Mouse (Mus musculus): ENCODE measurements at regions not wholly inside any gene's neighbourhood (a gene's known extent, or its start where the extent isn't known, plus 50 kb on each side); places are given as distances from the start of the nearest gene placed in this dataset.
A peak's percentile ranks its signal among the peaks of the same experiment; 100 is the strongest.

DNA sequence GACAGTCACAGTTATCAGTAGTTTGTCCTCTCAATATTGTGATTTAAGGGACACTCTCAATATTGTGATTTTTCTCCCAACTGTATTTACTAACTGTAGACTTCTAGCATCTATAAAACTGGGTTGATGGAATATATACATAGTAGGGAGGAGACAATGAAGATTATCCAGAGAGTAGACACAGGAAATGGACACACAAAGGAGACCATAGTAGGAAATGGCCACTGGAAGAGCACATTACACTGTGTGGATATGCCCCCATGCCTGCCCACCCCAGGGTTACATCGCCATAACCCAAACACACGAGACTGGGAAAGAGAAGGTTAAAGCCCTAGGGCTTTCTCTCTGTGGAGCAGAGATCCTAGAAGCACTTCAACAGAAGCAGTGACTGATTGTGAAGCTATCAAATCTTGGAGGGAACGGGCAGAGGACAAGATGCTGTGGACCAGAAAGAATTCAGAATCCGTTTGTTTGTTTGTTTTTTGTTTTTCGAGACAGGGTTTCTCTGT, 71.0 kb upstream of the Cpm start:
- H3K4me1 ChIP-seq (ENCODE audit: insufficient read depth, low read length), result no peaks in the 10 kb centered on the region
- H3K27ac ChIP-seq (ENCODE audit: low read depth, low read length), result no peak overlapping the region
- no peaks in the 10 kb centered on the region for H3K27me3 ChIP-seq (ENCODE audit: insufficient read depth, low read length)
- DNase-seq (ENCODE audit: low spot score) (no peak), ATAC-seq (ENCODE audit: low FRiP score) (no peak)
- no peaks in the 10 kb centered on the region for H3K9me3 ChIP-seq (ENCODE audit: low read length)
- H3K4me2 ChIP-seq (ENCODE audit: low read depth, low read length, poor library complexity, severe bottlenecking), result no peak overlapping the region
- no peak for TF ChIP-seq CTCF (IDR thresholded peaks at IDR 0.05)
- H3K36me3 ChIP-seq (ENCODE audit: insufficient read depth, low read length), result no peaks in the 10 kb centered on the region
- WGBS, result 90% methylated on average over 5 of the region's 5 CpGs
- H3K4me3 ChIP-seq (ENCODE audit: low read depth, low read length), result no peak overlapping the region
- no peak overlapping the region for H3K9ac ChIP-seq (replicated peaks; ENCODE audit: low read length, poor library complexity, severe bottlenecking)

DNA sequence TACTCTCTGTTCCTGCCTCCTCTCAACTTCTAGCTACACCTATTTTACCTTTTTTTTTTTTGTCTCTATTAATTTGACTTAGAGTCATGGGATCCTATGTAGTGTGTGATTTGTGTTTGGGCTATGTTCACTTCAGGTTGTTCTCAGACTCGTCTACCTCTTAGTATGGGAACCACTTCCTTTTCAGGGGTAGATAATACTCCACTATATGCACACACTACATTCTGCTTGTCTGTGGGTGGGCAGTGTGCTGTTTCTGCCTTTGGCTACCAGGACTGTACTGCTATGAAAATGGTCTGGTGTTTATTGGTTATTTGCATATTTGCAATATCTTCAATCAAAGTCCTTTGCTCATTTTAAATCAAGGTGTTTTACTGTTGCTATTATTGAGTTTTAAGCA, 71.6 kb upstream of the Cpm start:
- WGBS, result 94% methylated on average over 1 of the region's 1 CpGs
- ATAC-seq (ENCODE audit: low FRiP score) (no peak), DNase-seq (ENCODE audit: low spot score) (no peak)
- H3K4me2 ChIP-seq (ENCODE audit: low read depth, low read length, poor library complexity, severe bottlenecking), result no peak overlapping the region
- no peaks in the 10 kb centered on the region for H3K36me3 ChIP-seq (ENCODE audit: insufficient read depth, low read length)
- TF ChIP-seq CTCF (IDR thresholded peaks at IDR 0.05), result no peak
- no peak overlapping the region for H3K9ac ChIP-seq (replicated peaks; ENCODE audit: low read length, poor library complexity, severe bottlenecking)
- H3K9me3 ChIP-seq (ENCODE audit: low read length), result no peaks in the 10 kb centered on the region
- H3K4me1 ChIP-seq (ENCODE audit: insufficient read depth, low read length), result no peaks in the 10 kb centered on the region
- H3K4me3 ChIP-seq (ENCODE audit: low read depth, low read length), result no peak overlapping the region
- H3K27me3 ChIP-seq (ENCODE audit: insufficient read depth, low read length), result no peaks in the 10 kb centered on the region
- H3K27ac ChIP-seq (ENCODE audit: low read depth, low read length), result no peak overlapping the region

- H3K27ac ChIP-seq (ENCODE audit: low read depth, low read length), result no peak overlapping the region
- no peaks in the 10 kb centered on the region for H3K9me3 ChIP-seq (ENCODE audit: low read length)
- no peak for TF ChIP-seq CTCF (IDR thresholded peaks at IDR 0.05)
- DNase-seq (ENCODE audit: low spot score) (no peak), ATAC-seq (ENCODE audit: low FRiP score) (no peak)
- no peak overlapping the region for H3K4me3 ChIP-seq (ENCODE audit: low read depth, low read length)
- no peaks in the 10 kb centered on the region for H3K4me1 ChIP-seq (ENCODE audit: insufficient read depth, low read length)
- H3K27me3 ChIP-seq (ENCODE audit: insufficient read depth, low read length), result no peaks in the 10 kb centered on the region
- no peak overlapping the region for H3K4me2 ChIP-seq (ENCODE audit: low read depth, low read length, poor library complexity, severe bottlenecking)
- 84% methylated on average over 14 of the region's 14 CpGs for WGBS
- no peaks in the 10 kb centered on the region for H3K36me3 ChIP-seq (ENCODE audit: insufficient read depth, low read length)
- no peak overlapping the region for H3K9ac ChIP-seq (replicated peaks; ENCODE audit: low read length, poor library complexity, severe bottlenecking)
Measured at GRCm38 (mm10) chr10:117556851-117557542, 72.3 kb upstream of the Cpm start.

DNA sequence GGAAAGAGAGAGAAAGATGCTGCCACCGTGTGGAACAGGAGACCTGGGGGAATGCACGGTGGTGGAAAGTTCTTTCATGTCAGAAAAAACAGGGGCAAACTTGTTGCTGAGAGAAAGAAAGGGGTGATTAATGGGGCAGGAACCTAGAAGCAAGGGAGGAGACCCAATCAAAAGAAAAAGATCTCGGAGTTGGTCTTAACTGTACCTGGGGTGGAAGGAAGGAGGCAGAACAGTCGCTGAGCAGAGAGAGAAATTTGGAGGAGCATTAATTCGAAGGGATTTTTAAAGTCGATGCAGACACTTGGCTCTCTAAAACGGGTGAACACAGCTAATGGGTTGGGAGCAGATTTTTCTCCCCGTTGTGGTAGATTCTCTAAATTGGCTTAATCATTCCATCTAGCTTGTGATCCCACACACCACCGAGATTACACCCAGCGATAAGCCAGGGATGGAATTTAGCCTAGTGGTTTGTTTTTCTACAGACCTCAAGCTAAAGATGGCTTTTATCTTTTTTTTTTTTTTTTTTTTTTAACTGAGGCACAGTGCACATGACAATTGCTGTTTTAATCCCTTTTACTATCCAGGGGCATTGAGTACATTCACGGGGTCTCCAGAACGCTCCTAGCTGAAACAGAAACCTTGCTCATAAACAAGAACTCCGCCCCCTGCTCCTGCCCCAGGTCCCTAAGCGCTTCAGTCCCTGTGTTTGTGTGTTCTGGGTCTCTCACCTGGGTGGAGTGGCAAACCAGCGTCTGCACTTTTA, 73.1 kb upstream of the Cpm start:
- H3K4me1 ChIP-seq (ENCODE audit: insufficient read depth, low read length), result no peaks in the 10 kb centered on the region
- H3K4me3 ChIP-seq (ENCODE audit: low read depth, low read length), result no peak overlapping the region
- H3K9me3 ChIP-seq (ENCODE audit: low read length), result no peaks in the 10 kb centered on the region
- DNase-seq (ENCODE audit: low spot score), result no peak
- H3K36me3 ChIP-seq (ENCODE audit: insufficient read depth, low read length), result no peaks in the 10 kb centered on the region
- 37% methylated on average over 15 of the region's 15 CpGs for WGBS
- H3K27ac ChIP-seq (ENCODE audit: low read depth, low read length), result no peak overlapping the region
- H3K27me3 ChIP-seq (ENCODE audit: insufficient read depth, low read length), result no peaks in the 10 kb centered on the region
- ATAC-seq (ENCODE audit: low FRiP score), result no peak
- TF ChIP-seq CTCF (IDR thresholded peaks at IDR 0.05), result 0 out of 2 replicates have a peak, but pooled peaks have one; percentile 21
- no peak overlapping the region for H3K4me2 ChIP-seq (ENCODE audit: low read depth, low read length, poor library complexity, severe bottlenecking)
- no peak overlapping the region for H3K9ac ChIP-seq (replicated peaks; ENCODE audit: low read length, poor library complexity, severe bottlenecking)

- Histone ChIP-seq H3K27me3 (ENCODE audit: insufficient read depth, low read length) (no peaks in the 10 kb centered on the region), H3K9me3 (ENCODE audit: low read length) (no peaks in the 10 kb centered on the region), H3K4me3 (ENCODE audit: low read depth, low read length) (no peak overlapping the region), H3K4me1 (ENCODE audit: insufficient read depth, low read length) (no peaks in the 10 kb centered on the region), H3K27ac (ENCODE audit: low read depth, low read length) (no peak overlapping the region), H3K4me2 (ENCODE audit: low read depth, low read length, poor library complexity, severe bottlenecking) (no peak overlapping the region), H3K36me3 (ENCODE audit: insufficient read depth, low read length) (no peaks in the 10 kb centered on the region), H3K9ac (replicated peaks; ENCODE audit: low read length, poor library complexity, severe bottlenecking) (no peak overlapping the region)
- DNase-seq (ENCODE audit: low spot score), result no peak
- 88% methylated on average over 10 of the region's 10 CpGs for WGBS
- no peak for ATAC-seq (ENCODE audit: low FRiP score)
- TF ChIP-seq CTCF (IDR thresholded peaks at IDR 0.05), result no peak
Measured at GRCm38 (mm10) chr10:117555542-117555941, 73.8 kb upstream of the Cpm start.

- Histone ChIP-seq H3K4me2 (ENCODE audit: low read depth, low read length, poor library complexity, severe bottlenecking) (no peak overlapping the region), H3K27me3 (ENCODE audit: insufficient read depth, low read length) (no peaks in the 10 kb centered on the region), H3K4me3 (ENCODE audit: low read depth, low read length) (no peak overlapping the region), H3K9ac (replicated peaks; ENCODE audit: low read length, poor library complexity, severe bottlenecking) (no peak overlapping the region), H3K9me3 (ENCODE audit: low read length) (no peaks in the 10 kb centered on the region), H3K27ac (ENCODE audit: low read depth, low read length) (no peak overlapping the region), H3K36me3 (ENCODE audit: insufficient read depth, low read length) (no peaks in the 10 kb centered on the region), H3K4me1 (ENCODE audit: insufficient read depth, low read length) (no peaks in the 10 kb centered on the region)
- no peak for DNase-seq (ENCODE audit: low spot score)
- 90% methylated on average over 8 of the region's 8 CpGs for WGBS
- no peak for ATAC-seq (ENCODE audit: low FRiP score)
- no peak for TF ChIP-seq CTCF (IDR thresholded peaks at IDR 0.05)
Measured at GRCm38 (mm10) chr10:117555044-117555443, 74.3 kb upstream of the Cpm start.

Data from midbrain, postnatal 0 days (tissue).